Mouse (Mus musculus): Measurements from ENCODE around the gene Mex3b.

The Mex3b gene

DNA sequence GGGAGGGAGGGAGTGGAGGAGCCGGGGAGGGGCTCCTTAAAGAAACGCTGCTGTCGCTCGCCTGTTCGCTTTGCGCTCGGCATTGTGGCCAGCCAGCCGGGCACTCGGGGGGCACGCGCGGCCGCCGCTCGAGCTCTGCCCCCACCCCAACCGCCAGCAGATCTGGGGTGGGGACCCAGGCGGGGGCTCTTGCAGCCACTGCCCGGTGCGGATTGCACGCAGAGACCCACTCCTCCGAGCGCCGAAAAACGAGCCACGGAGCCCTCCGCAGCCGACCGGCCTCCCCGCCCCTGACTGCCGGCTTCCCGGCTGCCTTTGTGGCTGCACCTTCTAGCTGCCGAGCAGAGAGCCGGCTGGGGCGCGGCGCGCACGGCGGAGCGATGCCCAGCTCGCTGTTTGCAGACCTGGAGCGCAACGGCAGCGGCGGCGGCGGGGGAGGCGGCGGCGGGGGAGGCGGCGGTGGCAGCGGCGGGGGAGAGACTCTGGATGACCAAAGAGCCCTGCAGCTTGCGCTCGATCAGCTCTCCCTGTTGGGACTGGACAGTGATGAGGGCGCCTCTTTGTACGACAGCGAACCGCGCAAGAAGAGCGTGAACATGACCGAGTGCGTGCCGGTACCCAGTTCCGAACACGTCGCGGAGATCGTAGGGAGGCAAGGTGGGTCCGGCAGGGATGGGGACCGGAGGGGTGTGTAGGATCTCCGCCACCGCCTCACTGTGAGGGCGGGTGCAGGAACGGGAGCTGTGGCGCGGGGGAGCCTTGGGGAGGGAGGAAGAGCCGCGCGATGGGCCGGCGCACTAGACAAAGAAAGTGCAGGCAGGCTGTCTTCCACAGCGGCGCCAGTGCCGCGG lies at the start of gene Mex3b:
Mex3b (plus strand) TSS at position 63 of the 851 bp plus-strand sequence.
- DNase-seq (ENCODE audit: low spot score in 2 of 2) = peak; percentile 45 to 65

- DNase-seq (ENCODE audit: low spot score in 2 of 2) = no peak
Measured at GRCm38 (mm10) chr7:82819541-82819940, 47.6 kb upstream of the Mex3b start.

- DNase-seq (ENCODE audit: low spot score in 2 of 2) = no peak
Measured at GRCm38 (mm10) chr7:82820661-82821060, 46.5 kb upstream of the Mex3b start.

- no peak for DNase-seq (ENCODE audit: low spot score in 2 of 2)
Measured at GRCm38 (mm10) chr7:82821501-82821900, 45.6 kb upstream of the Mex3b start.

DNA sequence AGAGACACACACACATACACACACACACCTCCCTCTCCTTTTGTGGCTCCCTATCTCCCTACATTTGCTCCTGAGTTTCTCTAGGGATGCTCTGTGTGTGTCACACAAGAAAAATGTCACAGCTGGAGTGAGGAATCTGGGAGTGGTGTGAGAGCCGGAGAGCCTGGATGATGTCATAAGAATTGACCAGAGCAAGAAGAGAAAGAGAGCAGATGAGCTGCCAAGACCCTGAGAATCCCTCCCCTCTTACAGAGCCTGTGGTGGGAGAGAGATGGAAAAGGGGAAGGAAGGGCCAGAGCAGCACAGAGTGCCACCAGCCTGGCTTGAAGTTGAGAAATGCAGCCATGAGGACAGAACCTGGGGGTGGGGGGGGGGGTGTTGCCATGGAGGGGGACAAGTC lies 44.6 kb upstream of the Mex3b start:
- no peak for DNase-seq (ENCODE audit: low spot score in 2 of 2)

DNA sequence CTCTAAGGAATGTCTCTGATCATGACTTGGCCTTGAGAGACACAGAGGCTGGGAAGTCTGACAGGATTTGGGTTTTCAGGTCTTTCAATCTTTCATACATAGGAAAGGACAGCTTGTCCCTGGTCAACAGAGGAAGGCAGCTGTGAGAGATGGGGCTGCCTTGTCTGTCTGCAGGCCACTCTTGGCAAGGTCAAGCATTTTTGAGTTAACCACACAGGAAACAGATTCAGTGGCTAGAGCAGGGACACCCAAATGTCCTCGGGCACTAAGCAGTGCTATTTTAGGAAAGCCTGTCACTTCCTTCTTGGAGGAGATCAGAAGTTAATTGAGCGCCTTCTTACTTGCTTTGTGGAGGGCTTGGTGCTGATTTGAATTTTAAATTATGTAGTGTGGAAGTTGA lies 38.9 kb upstream of the Mex3b start:
- DNase-seq (ENCODE audit: low spot score in 2 of 2) = no peak

DNA sequence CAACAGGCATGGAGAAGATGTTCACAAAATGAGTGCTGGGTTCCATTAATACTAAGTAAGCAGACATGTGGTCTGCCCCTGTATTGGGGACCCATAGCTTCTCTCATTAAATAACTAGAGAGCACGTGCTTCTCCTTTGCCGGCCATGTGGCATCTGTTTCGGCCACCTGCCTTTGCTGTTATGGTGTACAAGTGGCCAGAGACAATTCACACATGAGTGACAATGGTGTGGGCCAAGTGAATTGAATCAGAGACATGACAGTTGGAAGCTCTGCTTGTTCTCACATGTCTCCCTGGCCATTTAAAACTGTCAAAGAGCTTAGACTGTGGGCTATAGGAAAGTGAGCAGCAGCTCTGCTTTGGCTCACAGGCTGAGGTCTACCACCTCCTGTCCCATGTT lies 37.6 kb upstream of the Mex3b start:
- DNase-seq (ENCODE audit: low spot score in 2 of 2) = no peak

DNA sequence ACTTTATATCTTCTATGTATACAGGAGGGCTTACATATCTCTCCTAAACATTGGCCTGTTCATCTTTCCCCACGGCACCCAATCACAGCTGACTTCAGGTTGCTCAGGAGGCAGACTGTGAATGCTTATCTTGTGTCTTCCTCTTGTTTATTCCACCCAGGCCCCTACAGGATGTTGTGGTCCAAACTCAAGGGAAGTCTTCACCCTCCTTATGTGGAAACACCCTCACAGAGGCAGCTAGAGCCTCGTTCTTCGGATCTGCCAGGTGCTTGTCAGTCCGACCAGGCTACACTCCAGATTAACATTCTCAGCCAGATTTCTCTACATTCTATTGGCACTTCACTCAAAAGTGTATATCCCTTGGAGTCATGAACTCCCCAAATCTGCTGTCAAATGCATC lies 32.7 kb upstream of the Mex3b start:
- DNase-seq (ENCODE audit: low spot score in 2 of 2) = no peak

- no peak for DNase-seq (ENCODE audit: low spot score in 2 of 2)
Measured at GRCm38 (mm10) chr7:82838414-82838813, 28.7 kb upstream of the Mex3b start.

GRCm38 (mm10) chr7:82838965-82839675 lies 28.0 kb upstream of the Mex3b start:
- DNase-seq (ENCODE audit: low spot score in 2 of 2) = no peak

DNA sequence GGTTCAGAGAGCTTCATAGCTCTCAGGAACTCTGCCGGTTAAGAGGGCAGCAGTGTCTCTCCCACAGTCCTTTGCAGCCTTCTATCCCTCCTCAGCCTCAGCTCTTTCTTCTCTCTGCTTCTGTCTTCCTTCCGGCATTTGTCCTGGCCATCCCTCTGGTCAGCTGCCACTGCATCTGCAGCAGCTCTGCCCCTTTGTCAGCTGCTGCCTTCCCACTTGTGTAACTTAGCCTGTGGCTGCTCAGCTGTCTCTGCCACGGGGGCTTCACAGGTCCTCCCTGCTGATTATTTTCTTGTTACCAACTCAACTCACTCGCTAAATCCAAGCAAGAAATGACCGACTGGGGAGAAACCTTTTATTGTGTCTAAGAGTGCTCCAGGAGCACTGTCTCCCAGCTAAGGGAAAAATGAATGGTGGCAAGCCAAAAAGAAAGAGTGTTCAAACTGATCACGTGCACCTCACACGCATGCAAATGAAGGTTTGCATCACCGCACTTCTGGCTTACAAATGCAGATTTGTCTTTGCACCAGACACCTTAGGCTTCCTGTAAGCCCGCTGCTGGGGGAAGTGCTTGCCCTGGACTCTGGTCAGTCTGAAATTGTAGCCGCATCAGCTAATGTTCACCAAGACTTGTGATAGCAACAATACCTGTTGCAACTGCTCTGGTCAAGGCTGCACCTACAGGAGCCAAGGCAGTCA lies 24.8 kb upstream of the Mex3b start:
- no peak for DNase-seq (ENCODE audit: low spot score in 2 of 2)

DNA sequence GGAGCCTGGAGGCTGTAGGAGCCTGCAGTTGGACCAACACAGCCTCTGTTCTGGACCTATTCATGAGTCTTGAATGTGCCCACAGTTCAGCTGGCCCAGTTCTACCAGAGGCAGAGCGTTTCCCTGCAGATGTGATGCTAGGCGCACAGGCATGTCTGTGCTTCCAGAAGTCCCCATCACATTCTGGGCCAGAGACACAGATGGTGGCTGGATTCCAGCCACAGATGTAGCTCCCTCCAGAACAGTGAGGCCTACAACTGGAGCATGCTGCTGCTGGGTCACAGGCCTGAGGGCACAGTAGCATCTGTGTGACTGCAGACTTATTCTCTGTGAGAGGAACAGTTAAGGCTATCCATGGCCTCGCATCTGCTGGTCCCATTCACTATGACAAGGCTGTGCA lies 16.4 kb upstream of the Mex3b start:
- no peak for DNase-seq (ENCODE audit: low spot score in 2 of 2)

- DNase-seq (ENCODE audit: low spot score in 2 of 2) = no peak
Measured at GRCm38 (mm10) chr7:82851670-82852069, 15.5 kb upstream of the Mex3b start.

- no peak for DNase-seq (ENCODE audit: low spot score in 2 of 2)
Measured at GRCm38 (mm10) chr7:82854195-82854766, 12.9 kb upstream of the Mex3b start.

GRCm38 (mm10) chr7:82858611-82859010 lies 8.5 kb upstream of the Mex3b start:
- no peak for DNase-seq (ENCODE audit: low spot score in 2 of 2)

DNA sequence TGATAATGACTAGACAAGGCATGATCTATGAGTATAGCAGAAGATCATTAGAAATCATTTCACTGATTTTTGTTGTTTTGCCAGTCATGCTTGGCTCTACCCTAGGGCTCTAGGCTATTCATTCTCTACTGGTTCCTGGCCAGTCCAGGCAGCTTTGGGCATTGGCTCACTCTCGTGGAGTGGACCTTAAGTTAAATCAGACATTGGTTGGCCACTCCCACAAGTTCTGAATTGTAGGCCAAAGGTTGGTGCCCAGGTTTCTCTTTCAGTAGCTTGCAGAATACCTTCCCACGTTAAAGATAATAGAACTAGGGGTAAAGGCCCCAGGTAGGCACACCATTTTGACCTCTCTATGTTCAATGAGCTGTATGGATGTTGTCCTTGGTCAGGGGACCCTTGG lies 6.5 kb upstream of the Mex3b start:
- DNase-seq (ENCODE audit: low spot score in 2 of 2) = no peak

GRCm38 (mm10) chr7:82863341-82863740 lies 3.8 kb upstream of the Mex3b start:
- no peak for DNase-seq (ENCODE audit: low spot score in 2 of 2)

- no peak for DNase-seq (ENCODE audit: low spot score in 2 of 2)
Measured at GRCm38 (mm10) chr7:82864260-82864990, 2.7 kb upstream of the Mex3b start.

- DNase-seq (ENCODE audit: low spot score in 2 of 2) = no peak
Measured at GRCm38 (mm10) chr7:82864991-82865771, 2.0 kb upstream of the Mex3b start.

DNA sequence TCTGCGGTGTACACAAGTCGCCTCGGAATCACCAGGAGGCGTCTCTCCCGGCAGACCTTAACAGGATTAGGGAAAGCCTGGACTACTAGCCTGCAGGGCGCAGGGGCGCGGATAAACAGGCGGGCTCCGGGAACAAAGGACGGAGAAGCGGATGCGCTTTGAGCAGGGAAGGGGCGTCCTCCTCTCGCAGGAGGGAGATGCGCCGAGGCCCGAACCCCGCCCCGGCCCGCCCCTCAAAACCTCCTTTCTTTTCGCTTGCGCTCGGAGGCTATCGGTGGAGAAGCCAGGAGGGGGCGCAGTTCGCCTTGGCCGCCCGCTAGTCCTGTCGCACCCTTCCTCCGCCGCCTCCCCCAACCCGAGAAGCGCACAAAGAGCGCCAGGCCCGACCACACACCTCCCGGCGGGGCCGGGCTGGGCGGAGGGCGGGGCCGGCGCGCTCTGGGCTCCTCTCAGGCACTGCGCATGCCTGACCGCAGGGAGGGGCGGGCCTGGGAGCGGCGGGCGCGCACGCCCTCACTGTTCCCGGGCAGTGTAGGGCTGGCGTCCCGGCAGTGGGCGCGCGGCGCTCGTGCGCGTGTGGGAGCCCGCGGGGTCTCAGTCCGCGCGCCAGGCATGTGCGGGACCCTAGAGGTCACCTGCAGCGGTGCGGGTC lies 1.2 kb upstream of the Mex3b start:
- DNase-seq (ENCODE audit: low spot score in 2 of 2) = peak; percentile 98
